Mouse (Mus musculus): ENCODE data around the gene Smurf1.
A peak's percentile ranks its signal among the peaks of the same experiment; 100 is the strongest.

Gene Smurf1

DNA sequence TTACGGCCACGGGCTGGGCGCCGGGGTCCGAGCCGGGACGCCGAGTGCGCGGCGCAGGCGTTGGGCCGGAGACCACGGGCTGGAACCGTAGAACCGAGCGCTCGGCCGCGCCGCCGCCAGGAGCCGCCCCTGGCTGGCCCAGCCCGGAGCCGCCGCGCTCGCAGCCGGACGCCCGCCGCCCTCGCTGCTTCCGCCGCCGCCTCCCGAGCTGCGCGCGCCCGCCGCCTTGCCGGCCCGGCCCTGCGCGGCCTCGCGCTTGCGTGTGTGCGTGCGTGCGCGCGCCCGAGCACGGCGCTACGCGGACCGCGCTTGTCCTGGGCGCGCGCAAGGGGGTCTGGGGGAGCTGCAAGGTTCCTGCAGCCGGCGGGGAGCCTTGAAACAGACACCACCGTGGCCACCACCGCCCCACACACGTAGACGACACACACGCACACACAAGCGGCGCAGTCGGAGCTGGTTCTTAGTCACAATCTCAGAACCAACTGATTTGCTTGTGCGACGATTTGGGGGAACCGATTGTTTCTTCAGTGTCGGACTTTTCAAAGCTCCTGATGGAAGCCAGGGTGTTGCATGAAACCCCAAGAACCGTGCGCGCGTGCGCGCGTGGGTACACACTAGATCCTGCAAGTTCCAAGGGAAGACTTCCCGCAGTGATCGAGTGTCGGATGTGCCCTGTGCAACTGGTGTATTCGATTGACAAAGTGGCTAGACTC is at the start of gene Smurf1:
Gene Smurf1, minus strand, starts transcription at position 209 of the 713 bp plus-strand sequence.
- DNase-seq (ENCODE audit: low spot score in 2 of 2), result peak; percentile 80 to 85

DNA sequence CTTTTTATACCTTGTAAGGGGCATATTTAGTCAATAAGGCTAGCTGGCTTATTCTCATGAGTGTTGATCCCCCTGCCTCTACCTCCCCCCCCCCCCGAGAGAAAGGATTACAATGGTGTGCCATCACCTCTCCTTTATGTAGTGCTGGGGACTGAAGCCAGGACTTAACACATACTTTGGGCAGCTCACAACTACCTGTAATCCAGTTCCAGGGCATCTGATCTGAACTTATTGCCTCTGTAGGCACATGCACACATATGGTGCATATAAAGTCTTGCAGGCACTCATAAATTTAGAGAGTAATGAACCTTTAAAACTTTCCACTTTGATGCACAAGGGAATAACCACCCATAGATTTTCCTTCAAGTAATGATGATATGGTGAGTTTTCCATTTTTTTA is 48.6 kb upstream of the Smurf1 start:
- no peak for DNase-seq (ENCODE audit: low spot score in 2 of 2)

DNA sequence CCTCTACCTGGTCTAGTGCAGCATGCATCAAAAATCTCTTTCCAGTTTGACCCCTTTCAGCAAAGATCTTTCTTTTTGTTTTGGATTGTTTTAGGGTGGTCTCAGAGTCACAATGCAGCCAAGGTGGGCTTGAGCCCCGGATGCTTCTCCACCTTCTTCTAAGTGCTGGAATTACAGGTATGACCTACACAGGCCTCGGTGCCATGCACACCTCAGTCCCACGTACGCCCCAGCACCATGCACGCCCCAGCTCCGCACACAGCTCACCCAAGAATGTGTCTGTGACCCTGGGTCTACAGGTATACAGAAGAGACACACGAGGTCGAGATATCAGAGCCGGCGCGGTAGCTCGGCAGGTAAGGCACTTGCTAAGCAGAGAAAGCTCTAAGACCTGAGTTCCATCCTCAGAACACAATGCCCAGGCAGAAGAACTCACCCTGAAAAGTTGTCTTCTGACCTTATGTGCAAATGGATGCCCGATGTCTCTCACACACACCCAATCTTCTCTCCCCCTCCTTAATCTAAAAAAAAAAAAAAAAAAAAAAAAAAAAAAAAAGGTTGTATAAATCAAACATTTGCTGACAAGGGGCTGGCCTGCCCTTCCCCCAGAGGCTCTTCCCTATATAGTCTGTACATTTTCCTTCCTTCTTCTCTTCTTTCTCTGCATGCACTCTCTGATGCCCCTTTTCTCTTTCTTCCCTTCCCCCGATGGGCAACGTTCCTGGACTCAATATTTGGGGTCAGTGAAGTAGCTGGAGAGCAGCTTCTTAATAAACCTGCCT is 43.4 kb upstream of the Smurf1 start:
- DNase-seq (ENCODE audit: low spot score in 2 of 2), result no peak

DNA sequence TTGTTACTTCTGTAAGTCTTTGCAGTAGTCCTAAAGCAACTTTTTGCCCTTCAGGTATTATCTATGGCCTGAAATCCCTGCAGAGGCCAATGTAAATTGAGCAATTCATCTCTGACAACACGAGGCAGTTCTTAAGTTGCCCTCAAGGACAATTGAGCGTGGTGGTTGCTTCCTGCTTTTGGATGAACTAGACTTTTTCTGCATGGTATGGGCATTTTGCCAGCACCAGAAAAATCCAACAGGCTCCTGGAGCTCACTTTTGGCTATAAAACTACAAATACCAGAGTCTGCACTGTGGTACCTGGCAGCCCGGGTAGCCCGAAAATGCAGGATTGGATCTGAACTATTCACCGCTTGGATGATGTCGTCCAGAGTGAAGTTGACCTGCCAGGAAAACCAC is 39.9 kb upstream of the Smurf1 start:
- no peak for DNase-seq (ENCODE audit: low spot score in 2 of 2)

DNA sequence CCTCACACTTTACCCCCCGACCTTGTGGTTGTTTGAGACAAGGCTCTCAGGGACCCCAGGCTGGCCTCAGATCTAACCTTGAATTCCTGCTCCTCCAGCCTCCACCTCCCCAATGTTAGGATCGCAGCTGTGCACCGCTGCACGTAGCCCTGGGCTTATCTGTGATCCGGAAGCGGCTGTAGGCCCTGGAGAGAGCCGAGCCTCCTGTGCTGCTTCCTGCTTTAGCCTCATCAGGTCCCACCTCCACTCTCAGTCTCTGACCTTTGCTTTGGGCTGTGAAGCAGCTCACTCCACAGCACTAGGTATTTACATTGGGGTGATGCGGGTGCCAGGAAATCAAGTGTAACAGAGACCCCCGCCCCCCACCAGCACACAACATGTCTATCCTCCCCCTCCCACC is 38.8 kb upstream of the Smurf1 start:
- no peak for DNase-seq (ENCODE audit: low spot score in 2 of 2)

DNA sequence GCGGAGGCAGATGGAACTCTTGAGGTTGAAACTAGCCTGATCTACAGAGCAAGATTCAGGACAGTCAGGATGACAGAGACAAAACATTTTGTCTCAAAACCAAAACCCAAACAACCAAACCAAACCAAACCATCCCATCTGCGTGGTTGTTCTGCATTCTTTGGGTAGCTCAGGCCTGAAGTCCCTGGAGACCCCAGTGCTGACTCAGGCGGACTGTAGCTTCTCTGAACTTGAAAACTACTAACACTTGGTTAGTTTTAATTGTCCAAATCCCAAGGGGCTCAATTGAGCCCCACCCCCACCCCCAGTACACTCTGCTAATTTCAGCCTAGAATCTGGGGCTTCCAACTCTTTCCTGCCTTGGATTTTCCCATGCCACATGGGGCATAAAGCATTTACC is 37.7 kb upstream of the Smurf1 start:
- DNase-seq (ENCODE audit: low spot score in 2 of 2), result no peak

DNA sequence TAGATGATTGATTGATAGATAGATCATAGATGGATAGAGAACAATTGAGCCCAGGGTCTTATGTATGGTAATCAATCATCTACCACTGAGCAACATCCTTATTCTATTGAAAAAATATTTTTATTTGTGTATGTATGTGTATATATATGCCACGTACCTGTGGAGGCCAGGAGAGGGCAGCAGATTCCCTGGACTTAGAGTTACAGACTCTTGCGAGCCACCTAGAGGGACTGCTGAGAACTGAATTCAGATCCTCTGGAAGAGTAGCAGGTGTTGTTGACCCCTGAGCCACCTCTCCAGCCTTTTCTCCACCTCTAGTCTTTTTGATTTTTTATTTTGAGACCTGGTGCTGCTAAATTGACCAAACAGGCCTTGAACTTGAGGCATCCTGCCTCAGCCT is 32.8 kb upstream of the Smurf1 start:
- no peak for DNase-seq (ENCODE audit: low spot score in 2 of 2)

DNA sequence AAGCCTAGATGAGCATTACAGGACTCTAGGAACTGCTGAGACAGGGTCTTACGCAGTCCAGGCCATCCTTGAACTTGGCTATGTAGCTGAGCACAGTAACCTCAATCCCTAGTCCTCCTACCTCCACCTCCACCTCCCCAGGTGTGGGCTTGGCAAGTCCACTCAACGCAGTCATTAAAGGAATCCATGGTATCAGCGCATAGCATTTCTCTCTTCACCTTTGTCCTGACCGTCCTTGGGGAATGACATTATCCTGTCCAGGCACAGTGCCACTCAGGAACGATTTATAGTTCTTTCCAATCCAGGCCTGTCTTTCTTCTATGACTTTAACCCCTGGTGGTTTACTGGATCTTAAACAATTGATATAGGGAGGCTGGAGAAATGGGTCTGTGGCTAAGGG is 24.8 kb upstream of the Smurf1 start:
- no peak for DNase-seq (ENCODE audit: low spot score in 2 of 2)

DNA sequence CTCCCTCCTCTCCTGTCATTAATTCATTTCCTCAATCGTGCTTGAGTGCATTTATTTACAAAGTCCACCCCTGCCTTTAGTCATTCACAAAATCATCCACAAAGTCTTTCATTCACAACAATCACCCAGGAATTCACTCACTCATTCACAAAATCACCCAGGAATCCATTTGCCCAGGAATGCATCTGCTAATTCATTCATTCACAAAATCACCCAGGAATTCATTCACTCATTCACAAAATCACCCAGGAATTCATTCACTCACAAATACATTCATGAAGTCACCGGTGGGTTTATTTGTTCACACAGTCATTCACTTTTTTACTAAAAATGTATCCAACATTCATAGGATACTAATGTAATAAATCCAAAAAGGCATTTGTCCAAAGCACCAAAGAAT is 24.4 kb upstream of the Smurf1 start:
- no peak for DNase-seq (ENCODE audit: low spot score in 2 of 2)

- no peak for DNase-seq (ENCODE audit: low spot score in 2 of 2)
Observed at GRCm38 (mm10) chr5:144989061-144989405, 23.4 kb upstream of the Smurf1 start.

GRCm38 (mm10) chr5:144988340-144989060 is 22.9 kb upstream of the Smurf1 start:
- DNase-seq (ENCODE audit: low spot score in 2 of 2), result peak; percentile 29 to 41

DNA sequence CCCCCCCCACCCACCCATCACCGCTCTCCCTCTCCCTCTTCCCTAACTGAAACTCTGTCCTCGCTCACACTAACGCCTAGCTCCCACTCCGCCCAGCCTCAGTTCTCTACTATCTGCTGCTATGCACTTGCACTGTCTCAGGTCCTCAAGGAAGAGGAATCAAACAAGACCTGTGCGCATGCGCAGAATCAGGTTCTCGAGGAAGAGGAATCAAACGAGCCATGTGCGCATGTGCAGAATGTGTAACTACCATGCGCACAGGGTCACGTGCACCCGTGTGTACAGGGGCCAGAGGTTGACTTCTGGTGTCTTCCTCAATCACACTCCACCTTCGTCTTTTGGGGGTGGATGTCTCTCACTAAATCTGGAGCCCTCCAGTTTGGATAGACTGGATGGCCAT is 21.9 kb upstream of the Smurf1 start:
- DNase-seq (ENCODE audit: low spot score in 2 of 2), result no peak

DNA sequence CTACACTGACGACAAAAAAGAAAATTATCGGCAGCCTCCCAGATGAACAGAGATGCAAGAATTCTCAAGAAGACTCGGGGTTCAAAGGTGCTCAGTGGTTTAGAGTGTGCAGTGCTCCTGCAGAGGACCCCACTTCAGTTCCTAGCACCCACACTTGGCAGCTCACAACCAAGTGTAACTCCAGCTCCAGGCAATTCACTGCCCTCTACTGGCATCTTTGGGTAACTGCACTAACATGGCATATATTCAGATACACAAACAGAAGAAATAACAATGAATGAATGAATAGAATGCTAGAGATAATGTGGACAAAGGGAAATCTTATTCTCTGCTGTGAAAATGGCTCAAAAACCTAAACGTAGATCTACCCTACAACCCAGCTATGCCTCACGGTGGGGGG is 19.2 kb upstream of the Smurf1 start:
- DNase-seq (ENCODE audit: low spot score in 2 of 2), result no peak

GRCm38 (mm10) chr5:144983227-144983626 is 17.6 kb upstream of the Smurf1 start:
- DNase-seq (ENCODE audit: low spot score in 2 of 2), result no peak

- no peak for DNase-seq (ENCODE audit: low spot score in 2 of 2)
Observed at GRCm38 (mm10) chr5:144979110-144979509, 13.5 kb upstream of the Smurf1 start.

DNA sequence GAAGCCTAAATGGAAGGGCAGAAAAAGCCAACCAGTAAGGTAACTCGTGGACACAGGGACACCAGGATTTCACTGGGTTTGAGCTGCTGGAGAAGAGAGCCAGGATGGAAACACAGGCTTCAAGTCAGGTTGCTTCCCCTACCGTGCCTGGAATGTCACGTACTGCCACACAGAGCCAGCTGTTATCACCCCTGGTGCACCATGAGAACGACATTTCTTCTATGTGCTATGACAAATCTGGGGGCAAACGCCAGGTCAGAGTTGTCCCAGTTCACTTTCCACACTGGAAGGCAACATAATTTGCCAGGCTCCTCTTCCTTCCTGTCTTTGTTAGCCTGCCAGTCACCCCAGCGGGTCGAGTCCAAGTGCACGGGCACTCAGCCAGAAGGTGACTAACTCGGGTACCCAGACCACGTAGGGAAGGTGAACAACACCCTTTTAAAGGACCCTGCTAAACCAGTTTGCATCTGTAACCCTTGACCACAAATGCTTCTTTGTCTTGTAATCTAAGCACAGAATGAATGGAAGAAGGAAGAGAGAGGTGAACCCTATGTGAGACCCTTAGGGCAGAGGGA is 13.0 kb upstream of the Smurf1 start:
- no peak for DNase-seq (ENCODE audit: low spot score in 2 of 2)

GRCm38 (mm10) chr5:144971266-144971665 is 5.6 kb upstream of the Smurf1 start:
- DNase-seq (ENCODE audit: low spot score in 2 of 2), result no peak

DNA sequence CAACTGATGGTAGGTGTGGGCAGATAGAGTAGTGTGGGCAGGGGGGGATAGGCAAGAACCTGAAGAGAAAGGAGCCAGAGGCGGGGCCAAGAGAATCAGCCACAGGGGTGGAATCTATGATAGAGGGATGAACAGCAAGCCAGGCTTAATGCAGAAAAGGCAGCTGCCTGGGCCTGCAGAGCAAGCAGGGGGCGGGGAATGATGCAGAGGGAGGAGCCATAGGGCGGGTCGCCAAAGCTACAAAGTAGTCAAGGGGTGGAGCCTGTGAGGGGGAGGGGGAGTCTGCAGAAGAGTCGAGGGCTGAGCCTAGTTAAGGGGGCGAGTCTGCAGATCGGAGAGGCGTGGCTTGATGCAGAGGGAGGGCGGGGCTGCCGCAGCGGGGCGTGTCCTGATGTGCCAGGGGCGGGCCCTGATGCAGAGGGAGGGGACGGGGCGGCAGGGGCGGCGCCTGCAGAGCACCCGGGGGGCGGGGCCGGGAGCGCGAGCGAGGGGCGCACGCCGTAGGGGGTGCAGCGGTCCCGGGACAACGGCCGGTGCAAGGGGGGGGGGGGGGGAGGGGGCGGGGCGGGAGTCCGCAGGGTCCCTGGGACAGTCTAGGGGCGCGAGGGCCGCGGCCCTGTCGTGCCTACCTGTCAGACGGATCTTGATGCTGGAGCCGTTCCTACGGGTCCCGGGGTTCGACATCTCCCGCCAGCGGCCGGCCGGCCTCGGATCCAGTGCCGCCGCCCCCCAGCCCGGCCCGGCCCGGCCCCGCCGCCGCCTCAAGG is 592 bp downstream of the Smurf1 start:
- DNase-seq (ENCODE audit: low spot score in 2 of 2), result peak; percentile 83 to 87

DNA sequence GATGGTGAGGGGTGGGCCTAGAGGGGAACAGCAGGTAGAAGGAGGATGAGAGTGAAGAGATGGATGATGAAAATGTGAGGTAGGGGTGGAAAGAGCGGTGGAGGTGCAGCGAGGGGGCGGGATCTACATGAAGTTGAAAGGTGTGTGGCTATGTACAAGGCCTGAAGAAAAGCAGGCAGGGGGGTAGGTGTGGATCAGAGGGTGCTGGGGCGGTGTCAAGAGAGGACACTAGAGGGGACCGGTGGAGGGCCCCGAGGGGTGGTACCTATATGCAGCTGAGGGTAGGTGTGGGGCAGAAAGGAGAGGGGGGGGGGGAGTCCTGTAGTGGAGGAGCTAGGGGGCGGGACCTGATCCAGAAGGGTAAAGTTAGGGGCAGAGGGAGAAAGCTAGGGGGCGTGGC is 1.2 kb downstream of the Smurf1 start:
- DNase-seq (ENCODE audit: low spot score in 2 of 2), result peak in 1 of 2 experiments; percentile 46

DNA sequence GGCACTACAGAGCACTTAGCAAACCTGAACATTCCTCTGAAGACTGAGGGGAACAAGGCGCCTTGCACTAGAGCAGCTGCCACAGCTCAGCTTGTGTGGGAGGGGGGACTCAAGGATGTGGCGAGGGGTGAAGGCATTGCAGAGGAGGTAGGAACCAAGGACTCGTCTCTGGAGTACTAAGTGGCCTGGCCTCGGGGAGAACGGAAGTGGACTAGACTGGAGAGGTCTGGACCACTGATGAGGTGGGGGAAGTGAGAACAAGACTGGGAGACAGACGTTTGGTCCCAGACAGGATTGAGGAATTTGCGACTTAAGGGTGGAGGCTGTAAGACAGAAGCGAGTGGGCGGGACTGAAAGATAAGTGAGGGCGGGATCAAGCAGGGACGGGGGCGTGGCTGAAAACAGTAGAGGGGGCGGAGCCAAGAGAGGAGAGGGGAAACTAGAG is 1.8 kb downstream of the Smurf1 start:
- DNase-seq (ENCODE audit: low spot score in 2 of 2), result peak; percentile 62 to 64

DNA sequence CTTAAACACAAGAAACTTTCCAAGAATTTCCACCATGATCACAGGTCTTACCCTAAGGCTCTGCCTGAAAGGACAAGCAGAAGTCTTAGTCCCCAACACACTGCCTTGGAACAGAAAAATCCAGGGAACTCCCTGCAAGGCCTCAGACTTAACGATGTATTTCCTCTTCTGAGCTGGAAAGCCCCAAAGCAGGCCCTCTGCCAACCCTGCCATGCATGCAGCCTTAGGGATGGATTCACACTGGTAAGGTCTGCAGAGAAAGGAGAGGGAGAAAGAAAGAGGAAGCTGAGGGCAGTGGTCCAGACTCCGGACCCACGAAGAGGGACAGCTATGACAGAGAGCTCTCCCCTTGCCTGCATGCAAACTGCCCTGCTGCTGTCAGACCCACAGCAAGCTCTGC is 2.2 kb downstream of the Smurf1 start:
- no peak for DNase-seq (ENCODE audit: low spot score in 2 of 2)

- no peak for DNase-seq (ENCODE audit: low spot score in 2 of 2)
Observed at GRCm38 (mm10) chr5:144958271-144958670, 7.4 kb downstream of the Smurf1 start.

Data from frontal cortex, postnatal 10 days (tissue).